Mouse (Mus musculus) intestine, embryonic 16.5 days (tissue): ENCODE data around the gene Sh3rf3. TPM values are rescaled to one million over a fixed set of nuclear protein-coding genes. Genes with fewer than 3 reads are reported as not detected.

Experiments
- ATAC-seq: fragments of 200-750 bp; cut with Nextera tagmentation; 2 replicates; pipeline ENCODE4 v1.8.0; 2017; ENCODE audit warnings: moderate TSS enrichment, moderate library complexity
- H3K27ac ChIP-seq: fragments of 300-500 bp; sonication (generic); 2 replicates; pipeline ENCODE4 v1.5.1; 2014; ENCODE audit warnings: mild to moderate bottlenecking, low read length
- H3K27me3 ChIP-seq: fragments of 300-500 bp; sonication (generic); replicated peaks from 2 replicates; pipeline ENCODE4 v1.6.1; 2014; ENCODE audit warnings: low read length, control low read depth, mixed read lengths; ENCODE audit not compliant: control insufficient read depth, insufficient read depth
- H3K36me3 ChIP-seq: fragments of 300-500 bp; sonication (generic); 2 replicates; pipeline ENCODE4 v1.6.1; 2014; ENCODE audit warnings: low read length, control low read depth; ENCODE audit not compliant: control insufficient read depth, insufficient read depth
- H3K4me1 ChIP-seq: fragments of 300-500 bp; sonication (generic); 2 replicates; pipeline ENCODE4 v1.6.1; 2014; ENCODE audit warnings: low read length, control low read depth, mixed read lengths; ENCODE audit not compliant: control insufficient read depth, insufficient read depth
- H3K4me2 ChIP-seq: fragments of 300-500 bp; sonication (generic); 2 replicates; pipeline ENCODE4 v1.6.1; 2014; ENCODE audit warnings: low read depth, low read length, control low read depth
- H3K4me3 ChIP-seq: fragments of 300-500 bp; sonication (generic); 2 replicates; pipeline ENCODE4 v1.5.1; 2014; ENCODE audit warnings: mild to moderate bottlenecking, low read length
- H3K9ac ChIP-seq: fragments of 300-500 bp; sonication (generic); 2 replicates; pipeline ENCODE4 v1.6.1; 2014; ENCODE audit warnings: low read depth, low read length
- H3K9me3 ChIP-seq: fragments of 300-500 bp; sonication (generic); 2 replicates; pipeline ENCODE4 v1.6.1; 2016; ENCODE audit warnings: low read length, control low read depth; ENCODE audit not compliant: control insufficient read depth
- WGBS: fragments of 180-500 bp; shearing (Covaris S2); extraction: QIAGEN DNeasy Blood & Tissue Kit; methylation state at CpG from one replicate; pipeline ENCODE4 v1.1.7; 2014; 5-methylcytosine and 5-hydroxymethylcytosine counted together
- polyA plus RNA-seq: library from polyadenylated mRNA; unstranded; fragments of >200 nt; fragmentation: Nextera tagmentation; extraction: Ambion mirVana; gene quantifications from 2 replicates; pipeline ENCODE4 v1.2.1, GENCODE M21; 2015

Gene Sh3rf3
- polyA plus RNA-seq, 1 experiment from 2014 or later: 0.12 TPM

DNA sequence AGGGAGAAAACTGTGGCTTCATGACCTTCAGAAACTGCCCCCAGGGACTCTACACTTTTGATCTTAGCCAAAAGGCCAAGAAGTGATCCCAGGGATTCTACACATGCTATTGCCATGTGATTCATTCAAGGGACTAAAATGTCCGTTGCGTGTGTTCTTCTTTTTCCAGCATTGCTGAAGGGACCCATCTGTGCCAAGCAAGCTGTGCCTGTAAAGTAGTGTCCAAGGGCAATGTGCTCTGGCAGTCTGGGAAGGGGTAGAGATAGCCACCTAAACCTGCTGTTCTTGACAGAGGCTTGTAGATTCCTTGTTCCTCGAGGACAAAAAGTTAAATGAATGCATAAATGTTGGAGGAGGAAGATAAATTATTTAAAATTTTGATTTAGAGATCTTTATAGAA is 178.5 kb downstream of the Sh3rf3 start:
- no peaks in the 10 kb centered on the region for H3K27me3 ChIP-seq
- no peak overlapping the region for H3K9ac ChIP-seq
- no peak overlapping the region for H3K4me2 ChIP-seq
- H3K36me3 ChIP-seq: no peaks in the 10 kb centered on the region
- no peak overlapping the region for H3K27ac ChIP-seq
- no peak overlapping the region for H3K4me3 ChIP-seq
- ATAC-seq: no peak
- H3K4me1 ChIP-seq: no peaks in the 10 kb centered on the region
- H3K9me3 ChIP-seq: no peaks in the 10 kb centered on the region
- WGBS: 85% methylated on average over 3 of the region's 3 CpGs

DNA sequence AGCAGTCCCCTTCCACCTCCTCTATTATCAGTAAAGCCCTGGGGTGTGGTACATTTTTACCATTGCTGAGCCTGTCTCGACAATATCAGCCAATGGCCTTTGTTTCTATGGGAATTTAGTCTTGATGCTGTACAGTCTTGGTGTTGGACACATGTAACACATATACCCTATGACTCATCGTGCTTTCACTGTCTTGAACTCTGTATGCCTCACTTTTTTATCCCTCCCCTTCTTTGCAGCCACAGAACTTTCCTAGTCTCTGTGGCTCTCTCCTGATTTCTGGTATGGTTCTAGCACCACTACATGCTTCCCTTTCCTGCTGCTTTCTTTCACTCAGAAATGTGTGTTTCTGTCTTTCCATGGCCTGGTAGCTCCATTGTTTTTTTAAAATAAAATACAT is 181.6 kb downstream of the Sh3rf3 start:
- WGBS: 79% methylated on average over 2 of the region's 2 CpGs
- Histone ChIP-seq H3K27me3 (no peaks in the 10 kb centered on the region), H3K9me3 (no peaks in the 10 kb centered on the region), H3K9ac (no peak overlapping the region), H3K4me1 (no peaks in the 10 kb centered on the region), H3K4me3 (no peak overlapping the region), H3K27ac (no peak overlapping the region), H3K36me3 (no peaks in the 10 kb centered on the region), H3K4me2 (no peak overlapping the region)
- ATAC-seq: no peak

DNA sequence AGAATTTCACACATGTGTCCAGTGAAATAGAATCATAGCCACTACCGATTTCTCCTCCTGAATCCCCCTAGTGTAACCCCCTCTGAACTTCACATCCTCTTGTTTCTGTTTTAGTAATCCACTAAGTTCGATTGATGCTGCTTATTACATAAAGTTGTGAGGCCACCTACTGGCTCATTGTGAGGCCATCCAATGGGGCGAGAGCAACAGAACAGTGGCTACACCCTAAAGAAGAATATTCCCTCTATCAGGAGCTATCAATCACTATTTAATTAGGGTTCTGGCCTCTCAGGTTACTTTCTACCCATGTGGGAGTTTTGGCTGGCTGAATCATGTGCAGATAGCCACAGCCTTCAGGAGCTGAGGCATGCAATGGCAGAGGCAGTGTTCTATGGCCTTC is 182.0 kb downstream of the Sh3rf3 start:
- ATAC-seq: no peak

DNA sequence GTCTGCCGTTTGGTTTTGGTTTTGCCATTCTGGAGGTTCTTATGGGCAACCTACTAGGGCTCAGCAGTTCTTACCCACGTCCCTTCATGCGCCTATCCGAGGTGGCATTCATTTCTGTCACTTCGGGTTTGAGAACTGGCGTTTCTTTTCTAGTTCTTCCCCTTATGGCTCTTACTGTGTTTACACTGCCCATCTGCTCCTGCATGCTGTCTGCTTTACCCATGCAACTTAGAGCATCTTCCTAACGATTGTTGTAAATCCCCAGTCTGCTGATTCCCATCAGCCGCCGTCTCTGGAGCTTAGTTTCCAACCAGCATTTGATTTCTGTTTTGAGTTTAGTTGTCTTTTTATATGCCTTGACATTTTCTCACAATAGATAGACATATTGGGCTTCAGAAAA is 189.2 kb downstream of the Sh3rf3 start:
- Histone ChIP-seq H3K27me3 (no peaks in the 10 kb centered on the region), H3K27ac (no peak overlapping the region), H3K36me3 (no peaks in the 10 kb centered on the region), H3K9me3 (no peaks in the 10 kb centered on the region), H3K4me3 (no peak overlapping the region), H3K4me1 (no peaks in the 10 kb centered on the region), H3K4me2 (no peak overlapping the region), H3K9ac (no peak overlapping the region)
- no peak for ATAC-seq
- 75% methylated on average over 9 of the region's 9 CpGs for WGBS

More for the DNA sequence above, 182.0 kb downstream of the Sh3rf3 start:
- no peaks in the 10 kb centered on the region for H3K27me3 ChIP-seq
- no peaks in the 10 kb centered on the region for H3K9me3 ChIP-seq
- H3K27ac ChIP-seq: no peak overlapping the region
- H3K4me1 ChIP-seq: no peaks in the 10 kb centered on the region
- no peak overlapping the region for H3K4me2 ChIP-seq
- no peak overlapping the region for H3K9ac ChIP-seq
- H3K36me3 ChIP-seq: no peaks in the 10 kb centered on the region
- WGBS: 65% methylated on average over 3 of the region's 3 CpGs
- no peak overlapping the region for H3K4me3 ChIP-seq

DNA sequence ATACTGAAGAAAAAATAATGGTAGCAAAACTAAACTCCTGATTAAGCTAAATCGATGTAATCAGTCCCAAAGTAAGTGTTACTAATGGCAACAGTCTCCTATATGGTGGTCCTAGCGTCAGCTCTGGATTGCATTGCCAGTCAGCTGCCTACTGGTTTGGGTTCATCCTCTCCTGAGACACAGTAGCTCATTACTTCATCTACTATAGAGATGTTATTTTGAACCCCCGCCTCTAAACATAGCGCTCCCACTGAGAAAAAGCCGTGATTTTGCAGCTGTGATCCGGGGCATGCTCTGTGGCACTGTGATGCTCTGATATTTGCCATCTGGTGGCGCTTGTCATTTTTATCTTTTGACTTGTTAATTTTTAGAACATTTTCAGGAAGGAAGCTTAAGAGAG is 198.3 kb downstream of the Sh3rf3 start:
- H3K4me2 ChIP-seq: no peak overlapping the region
- no peak for ATAC-seq
- WGBS: 87% methylated on average over 7 of the region's 7 CpGs
- no peaks in the 10 kb centered on the region for H3K27me3 ChIP-seq
- no peaks in the 10 kb centered on the region for H3K4me1 ChIP-seq
- H3K36me3 ChIP-seq: no peaks in the 10 kb centered on the region
- no peak overlapping the region for H3K9ac ChIP-seq
- H3K4me3 ChIP-seq: no peak overlapping the region
- H3K27ac ChIP-seq: no peak overlapping the region
- no peaks in the 10 kb centered on the region for H3K9me3 ChIP-seq

DNA sequence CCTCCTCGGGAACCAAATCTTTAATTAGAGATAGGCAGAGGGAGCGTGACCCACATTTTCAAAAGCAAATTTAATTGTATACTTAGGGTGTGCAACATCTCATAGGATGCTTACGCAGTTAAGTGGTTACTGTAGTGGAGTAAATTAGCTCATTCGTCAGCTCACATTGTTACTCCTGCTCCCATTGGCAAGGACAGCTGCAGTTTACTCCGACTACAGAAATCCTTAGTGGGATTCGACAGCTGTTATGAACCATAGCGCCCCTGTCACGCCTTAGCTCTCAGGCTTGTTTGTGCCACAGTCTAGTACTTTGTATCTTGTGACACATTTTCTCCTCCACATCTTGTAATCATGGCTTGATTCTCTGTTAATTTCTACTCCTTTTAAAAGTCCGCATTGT is 200.5 kb downstream of the Sh3rf3 start:
- Histone ChIP-seq H3K4me3 (no peak overlapping the region), H3K4me2 (no peak overlapping the region), H3K4me1 (no peaks in the 10 kb centered on the region), H3K27ac (no peak overlapping the region), H3K9ac (no peak overlapping the region), H3K27me3 (no peaks in the 10 kb centered on the region), H3K36me3 (no peaks in the 10 kb centered on the region), H3K9me3 (no peaks in the 10 kb centered on the region)
- 85% methylated on average over 9 of the region's 9 CpGs for WGBS
- ATAC-seq: no peak

DNA sequence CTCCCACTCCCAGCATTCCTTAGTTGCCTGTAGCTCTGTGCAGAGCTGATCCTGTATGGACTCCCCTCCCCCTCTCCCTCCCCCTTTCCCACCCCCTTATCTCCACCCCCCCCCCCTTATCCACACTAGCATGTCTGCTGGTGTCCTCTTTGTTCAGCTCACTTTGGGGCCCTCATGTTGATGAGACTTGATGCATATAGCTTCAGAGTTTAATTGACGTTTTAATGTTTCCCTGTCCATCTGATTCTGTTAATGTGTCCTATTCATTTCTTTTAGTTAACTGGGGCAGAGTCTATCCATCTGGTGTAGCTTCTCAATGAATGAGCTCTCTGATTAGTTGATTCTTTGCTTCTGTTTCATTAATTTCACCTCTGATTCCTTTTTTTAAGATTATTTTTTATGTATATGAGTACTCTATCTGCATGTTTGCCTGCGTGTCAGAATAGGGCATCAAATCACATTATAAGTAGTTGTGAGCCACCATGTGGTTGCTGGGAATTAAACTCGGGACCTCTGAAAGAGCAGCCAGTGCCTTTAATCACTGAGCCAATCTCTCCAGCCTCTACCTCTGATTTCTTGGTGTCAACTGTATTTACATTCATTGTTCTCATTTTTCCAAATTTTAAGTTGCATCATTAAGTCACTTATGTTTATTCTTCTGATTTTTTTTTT is 206.3 kb downstream of the Sh3rf3 start:
- Histone ChIP-seq H3K36me3 (no peaks in the 10 kb centered on the region), H3K4me2 (no peak overlapping the region), H3K27me3 (no peaks in the 10 kb centered on the region), H3K9me3 (no peaks in the 10 kb centered on the region), H3K9ac (no peak overlapping the region), H3K4me1 (no peaks in the 10 kb centered on the region), H3K4me3 (no peak overlapping the region), H3K27ac (no peak overlapping the region)
- ATAC-seq: no peak
- WGBS: 64% methylated on average over 3 of the region's 3 CpGs

DNA sequence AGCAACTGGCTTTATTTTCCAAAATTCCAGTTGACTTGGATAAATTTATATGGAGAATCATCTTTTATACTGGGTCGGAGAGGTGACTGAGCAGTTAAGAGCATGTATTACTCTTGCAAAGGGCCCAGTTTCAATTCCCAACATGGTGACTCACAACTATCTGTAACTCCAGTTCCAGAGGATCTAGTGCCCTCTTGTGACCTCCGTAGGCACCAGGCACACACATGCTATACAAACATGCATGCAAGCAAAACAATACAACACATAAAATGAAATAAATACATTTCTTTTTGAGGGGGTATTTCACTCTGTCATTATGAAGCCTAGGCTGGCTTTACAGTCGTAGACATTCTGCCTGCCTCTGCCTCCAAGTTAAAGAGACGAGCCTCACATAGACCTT is 237.3 kb downstream of the Sh3rf3 start:
- no peaks in the 10 kb centered on the region for H3K9me3 ChIP-seq
- ATAC-seq: no peak
- no peak overlapping the region for H3K4me2 ChIP-seq
- H3K4me3 ChIP-seq: no peak overlapping the region
- H3K27me3 ChIP-seq: no peaks in the 10 kb centered on the region
- no peaks in the 10 kb centered on the region for H3K4me1 ChIP-seq
- no peak overlapping the region for H3K9ac ChIP-seq
- no peak overlapping the region for H3K27ac ChIP-seq
- 82% methylated on average over 4 of the region's 4 CpGs for WGBS
- no peaks in the 10 kb centered on the region for H3K36me3 ChIP-seq

DNA sequence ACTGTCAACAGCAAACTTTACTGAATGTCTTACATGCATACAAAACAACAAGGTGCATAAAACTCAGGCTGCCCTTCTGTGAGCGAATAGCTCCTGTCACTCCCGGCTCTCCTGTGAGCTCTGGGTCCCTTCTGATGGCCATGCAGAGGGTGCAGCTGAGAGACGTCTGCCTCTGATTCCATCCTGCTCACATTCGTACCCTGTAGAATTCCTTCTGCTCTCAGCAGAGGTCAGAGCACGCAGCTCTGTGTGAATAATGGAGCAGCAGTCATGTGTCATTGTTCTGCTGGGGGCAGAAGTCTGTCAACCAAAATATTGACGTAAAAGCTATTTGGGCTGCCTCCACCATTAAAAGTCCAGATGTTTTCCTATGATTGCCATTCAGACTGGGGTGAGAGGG is 243.1 kb downstream of the Sh3rf3 start:
- Histone ChIP-seq H3K27ac (no peak overlapping the region), H3K4me3 (no peak overlapping the region), H3K27me3 (no peaks in the 10 kb centered on the region), H3K9ac (no peak overlapping the region), H3K4me2 (no peak overlapping the region), H3K36me3 (no peaks in the 10 kb centered on the region), H3K9me3 (no peaks in the 10 kb centered on the region), H3K4me1 (no peaks in the 10 kb centered on the region)
- 45% methylated on average over 6 of the region's 6 CpGs for WGBS
- no peak for ATAC-seq

DNA sequence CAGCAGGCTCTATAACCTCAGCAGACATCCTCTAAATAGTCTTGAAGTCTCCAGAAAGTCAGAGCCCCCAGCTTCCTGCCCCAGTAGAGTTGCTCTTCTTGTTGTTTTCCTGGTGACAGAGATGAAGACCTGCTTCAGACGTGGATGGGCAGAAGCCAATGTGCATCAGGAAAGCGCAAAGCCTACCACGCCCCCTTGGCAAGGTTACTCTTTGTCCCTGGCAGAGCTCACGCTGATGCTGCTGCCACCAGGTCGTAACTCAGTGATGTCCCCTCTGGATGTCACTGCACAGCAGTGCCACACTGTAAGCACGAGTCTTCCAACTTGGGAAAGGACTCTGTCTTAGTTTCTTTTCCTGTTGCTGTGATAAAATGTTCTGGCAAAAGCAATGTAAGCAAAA is 253.6 kb downstream of the Sh3rf3 start:
- Histone ChIP-seq H3K9ac (no peak overlapping the region), H3K4me1 (no peaks in the 10 kb centered on the region), H3K9me3 (no peaks in the 10 kb centered on the region), H3K27me3 (no peaks in the 10 kb centered on the region), H3K4me3 (no peak overlapping the region), H3K36me3 (no peaks in the 10 kb centered on the region), H3K27ac (no peak overlapping the region), H3K4me2 (no peak overlapping the region)
- 67% methylated on average over 6 of the region's 6 CpGs for WGBS
- no peak for ATAC-seq
